Mouse (Mus musculus): ENCODE data around the gene Grap2. TPM values are rescaled to one million over a fixed set of nuclear protein-coding genes. Genes with fewer than 3 reads are reported as not detected.

Gene Grap2
- polyA plus RNA-seq (2012; rRNA removed), result 0.05 and 0.07 TPM in 2 replicates

DNA sequence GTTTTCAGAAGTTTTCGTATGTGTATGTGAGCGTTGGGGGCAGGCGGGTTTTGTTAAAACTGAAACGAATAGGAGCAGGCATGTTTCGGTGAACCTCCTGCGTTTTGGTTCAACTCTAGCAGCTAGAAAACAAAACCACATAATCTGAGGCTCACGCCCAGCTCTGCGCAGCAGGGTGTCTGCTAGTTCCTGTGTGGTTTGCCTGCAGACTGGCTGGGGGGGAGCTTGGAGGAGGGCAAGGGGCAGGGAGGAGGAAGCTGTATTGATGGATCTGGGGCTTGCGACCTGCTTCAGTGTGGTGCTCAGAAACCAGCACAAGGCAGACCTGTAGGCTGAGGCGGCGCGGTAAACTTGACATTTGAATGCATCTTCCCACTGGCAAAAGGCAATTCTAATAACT lies at the start of gene Grap2:
Gene Grap2, plus strand, starts transcription at position 304 of the 400 bp plus-strand sequence.

DNA sequence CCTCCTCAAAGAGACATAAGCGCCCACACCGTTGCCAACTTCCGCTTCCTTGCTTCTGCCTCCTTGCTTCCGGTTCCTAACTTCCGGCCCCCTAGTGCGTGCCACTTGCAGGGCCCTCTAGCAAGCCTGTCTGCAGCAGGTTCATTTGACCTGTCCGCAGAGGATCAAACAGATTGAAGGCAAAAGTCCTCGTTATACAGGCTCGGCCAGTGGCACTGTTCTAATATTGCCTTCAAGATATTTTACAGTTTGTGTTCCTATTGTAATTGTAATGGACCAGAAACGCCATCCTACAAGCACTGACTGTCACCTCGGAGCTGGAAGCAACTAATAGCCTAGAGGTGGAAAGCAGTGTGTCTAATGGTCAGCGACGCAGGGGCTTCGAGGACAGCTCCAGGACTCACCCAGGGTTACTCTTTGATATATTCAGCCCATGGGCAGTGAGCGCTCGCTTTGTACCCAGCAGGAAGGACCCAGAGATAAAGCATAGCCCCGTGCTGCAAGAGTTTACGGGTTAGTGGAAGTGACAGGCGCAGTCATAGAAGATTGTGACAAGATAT lies 7.2 kb upstream of the Grap2 start, which contains the start of gene Enthd1:
Gene Enthd1, minus strand, starts transcription at position 51 of the 560 bp plus-strand sequence.

DNA sequence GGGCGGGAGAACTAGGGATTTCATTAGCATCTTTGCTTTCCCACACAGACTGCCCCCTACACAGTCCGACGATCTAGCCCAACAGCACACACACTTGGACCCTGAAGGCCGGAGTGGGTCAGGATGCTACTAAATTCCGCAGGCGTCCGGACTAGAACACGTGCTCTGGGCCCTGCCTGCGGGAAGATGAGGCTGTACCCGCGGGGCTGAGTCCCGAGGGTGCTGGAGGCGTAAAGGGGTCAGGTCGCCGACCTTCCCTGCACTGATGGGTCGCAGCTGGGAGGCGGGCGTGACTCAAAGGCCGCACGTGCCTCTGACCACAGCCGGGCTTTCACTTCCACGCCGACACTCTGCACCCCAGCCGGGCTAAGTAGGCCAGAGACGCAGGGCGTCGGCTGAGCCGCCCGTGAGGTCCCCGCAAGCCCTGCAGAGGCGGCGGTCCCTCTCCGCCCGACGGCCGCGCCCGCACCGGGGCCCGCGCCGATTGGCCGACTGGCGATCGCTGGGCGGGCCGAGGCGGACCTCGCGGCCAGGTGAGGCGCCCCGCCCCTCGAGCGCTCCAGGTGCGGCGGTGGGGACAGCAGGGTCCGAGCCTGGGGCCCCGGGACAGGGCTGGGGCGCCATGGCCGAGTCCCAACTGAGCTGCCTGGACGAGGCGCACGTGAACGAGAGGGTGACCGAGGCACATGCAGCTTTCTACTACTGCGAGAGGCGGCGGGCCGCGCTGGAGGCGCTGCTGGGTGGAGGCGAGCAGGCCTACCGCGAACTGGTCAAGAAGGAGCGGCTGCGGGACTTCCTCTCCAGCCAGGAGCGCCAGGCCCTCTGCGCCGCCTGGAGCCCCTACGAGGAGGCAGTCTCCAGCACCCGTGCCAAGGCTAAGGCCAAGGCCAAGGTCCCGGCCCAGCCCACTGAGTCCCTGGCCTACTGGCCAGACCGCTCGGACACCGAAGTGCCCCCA lies 99.2 kb downstream of the Grap2 start, which contains the start of gene Fam83f:
Gene Fam83f, plus strand, starts transcription at position 553 of the 958 bp plus-strand sequence.

Other genes with a start within 250 kb of the Grap2 start
- 0.04 TPM in 1 of 2 replicates, not detected in the other for gene Enthd1, start 7.4 kb upstream of the Grap2 start, polyA plus RNA-seq (2012; rRNA removed)
- gene Fam83f, start 99.3 kb downstream of the Grap2 start, polyA plus RNA-seq (2012; rRNA removed), result 0.31 and 0.39 TPM in 2 replicates
- gene Tnrc6b, start 138.7 kb downstream of the Grap2 start, polyA plus RNA-seq (2012; rRNA removed), result 17.8 and 18.9 TPM in 2 replicates

All from central nervous system, embryonic 18 days (tissue).